Mouse (Mus musculus): ENCODE data around the gene Wdr74.

Gene Wdr74

GRCm38 (mm10) chr19:8747368-8747767, 11.7 kb downstream of the Wdr74 start:
- DNase-seq = no peak

GRCm38 (mm10) chr19:8755652-8756051, 20.0 kb downstream of the Wdr74 start:
- no peak for DNase-seq

GRCm38 (mm10) chr19:8756635-8757387, 21.2 kb downstream of the Wdr74 start, which contains the start of gene Nxf1:
Gene Nxf1 (plus strand): TSS chr19:8757073.
- DNase-seq = peak; percentile 98

- no peak for DNase-seq
Observed at GRCm38 (mm10) chr19:8757471-8757998, 21.9 kb downstream of the Wdr74 start.

GRCm38 (mm10) chr19:8758899-8759298, 23.3 kb downstream of the Wdr74 start:
- no peak for DNase-seq

GRCm38 (mm10) chr19:8760757-8761156, 25.1 kb downstream of the Wdr74 start:
- DNase-seq = no peak

GRCm38 (mm10) chr19:8763276-8763675, 27.6 kb downstream of the Wdr74 start:
- DNase-seq = no peak

- no peak for DNase-seq
Observed at GRCm38 (mm10) chr19:8765562-8765961, 29.9 kb downstream of the Wdr74 start.

- DNase-seq = peak; percentile 90
Observed at GRCm38 (mm10) chr19:8770567-8771270, 35.1 kb downstream of the Wdr74 start, which contains the start of gene Tmem223. Gene Tmem223 (plus strand): TSS chr19:8770996.

- no peak for DNase-seq
Observed at GRCm38 (mm10) chr19:8772996-8773395, 37.4 kb downstream of the Wdr74 start.

GRCm38 (mm10) chr19:8773409-8773808, 37.8 kb downstream of the Wdr74 start:
- no peak for DNase-seq

- peak; percentile 98 for DNase-seq
Observed at GRCm38 (mm10) chr19:8774086-8774835, 38.6 kb downstream of the Wdr74 start, which contains the start of gene Tmem179b. Gene Tmem179b (minus strand): TSS chr19:8774467.

- peak; percentile 59 for DNase-seq
Observed at GRCm38 (mm10) chr19:8774951-8775421, 39.4 kb downstream of the Wdr74 start.

GRCm38 (mm10) chr19:8786008-8786781, 50.6 kb downstream of the Wdr74 start, which contains the start of gene Taf6l:
Gene Taf6l (minus strand): TSS chr19:8786417.
- DNase-seq = peak; percentile 95

- DNase-seq = no peak
Observed at GRCm38 (mm10) chr19:8788521-8788920, 52.9 kb downstream of the Wdr74 start.

- no peak for DNase-seq
Observed at GRCm38 (mm10) chr19:8789171-8789570, 53.5 kb downstream of the Wdr74 start.

GRCm38 (mm10) chr19:8790171-8790570, 54.5 kb downstream of the Wdr74 start:
- DNase-seq = no peak
